Mouse (Mus musculus) cerebellum, postnatal 14 days (tissue): ENCODE data around the gene Nek10.
"Not testable (repeated sequence)": the region's sequence is repeated elsewhere in the genome, so short reads cannot be mapped to it uniquely, and the experiment has no call there.

Experiments
- DNase-seq, 2 experiments: peaks; one replicate each; pipeline ENCODE4 v3.0.0; 2021; ENCODE audit warnings: mixed read lengths in 2 of 2

Gene Nek10

GRCm38 (mm10) chr14:14871121-14871520, 67.9 kb downstream of the Nek10 start:
- DNase-seq = peak; percentile 27 to 45

GRCm38 (mm10) chr14:14871700-14872099, 68.5 kb downstream of the Nek10 start:
- DNase-seq = peak; percentile 28 to 50

- peak; percentile 69 to 80 for DNase-seq
These were observed 90.9 kb downstream of the Nek10 start for GRCm38 (mm10) chr14:14893932-14894652.

- no peak for DNase-seq
These were observed 91.6 kb downstream of the Nek10 start for GRCm38 (mm10) chr14:14894776-14895175.

GRCm38 (mm10) chr14:14895363-14895762, 92.1 kb downstream of the Nek10 start:
- DNase-seq = no peak

GRCm38 (mm10) chr14:14896399-14897136, 93.4 kb downstream of the Nek10 start:
- peak; percentile 26 to 29 for DNase-seq

- DNase-seq = peak; percentile 85 to 86
These were observed 101.7 kb downstream of the Nek10 start for GRCm38 (mm10) chr14:14904750-14905529.

GRCm38 (mm10) chr14:14905530-14905852, 102.3 kb downstream of the Nek10 start:
- DNase-seq = no peak

GRCm38 (mm10) chr14:14925615-14926014, 122.4 kb downstream of the Nek10 start:
- DNase-seq = no peak

GRCm38 (mm10) chr14:14927559-14927958, 124.3 kb downstream of the Nek10 start:
- DNase-seq = no peak

- no peak for DNase-seq
These were observed 131.8 kb downstream of the Nek10 start for GRCm38 (mm10) chr14:14934977-14935376.

- no peak for DNase-seq
These were observed 142.7 kb downstream of the Nek10 start for GRCm38 (mm10) chr14:14945930-14946329.

GRCm38 (mm10) chr14:14949023-14949422, 145.8 kb downstream of the Nek10 start:
- DNase-seq = no peak

GRCm38 (mm10) chr14:14951808-14952207, 148.6 kb downstream of the Nek10 start:
- DNase-seq = no peak

- DNase-seq = no peak
These were observed 156.7 kb downstream of the Nek10 start for GRCm38 (mm10) chr14:14959780-14960440.

GRCm38 (mm10) chr14:14960441-14960988, 157.3 kb downstream of the Nek10 start:
- DNase-seq = no peak

GRCm38 (mm10) chr14:14970633-14971032, 167.4 kb downstream of the Nek10 start:
- no peak for DNase-seq

- DNase-seq = no peak
These were observed 167.8 kb downstream of the Nek10 start for GRCm38 (mm10) chr14:14971056-14971455.

GRCm38 (mm10) chr14:14974156-14974555, 170.9 kb downstream of the Nek10 start:
- no peak for DNase-seq

GRCm38 (mm10) chr14:14984106-14984505, 180.9 kb downstream of the Nek10 start:
- DNase-seq = not testable (repeated sequence)

GRCm38 (mm10) chr14:14984710-14985647, 181.8 kb downstream of the Nek10 start:
- peak; percentile 84 to 89 for DNase-seq
